Mouse (Mus musculus): ENCODE data around the gene Dpy19l1. TPM values are rescaled to one million over a fixed set of nuclear protein-coding genes. Genes with fewer than 3 reads are reported as not detected.
A peak's percentile ranks its signal among the peaks of the same experiment; 100 is the strongest.

The Dpy19l1 gene
- polyA plus RNA-seq, 1 experiment from 2014 or later = 21.1 TPM

- no peaks in the 10 kb centered on the region for H3K27me3 ChIP-seq
- H3K4me3 ChIP-seq = peak overlapping the region; percentile 73
- peaks cover 34% of the 10 kb centered on the region for H3K4me1 ChIP-seq
- 2% methylated on average over 5 of the region's 5 CpGs for WGBS
- peak overlapping the region; percentile 91 for H3K27ac ChIP-seq
- no peaks in the 10 kb centered on the region for H3K36me3 ChIP-seq (ENCODE audit: poor library complexity, severe bottlenecking)
- peak overlapping the region; percentile 86 for H3K9ac ChIP-seq
- peak; percentile 0; the same call in 1 of the 2 replicates for ATAC-seq
- H3K4me2 ChIP-seq = peak overlapping the region; percentile 71
- no peaks in the 10 kb centered on the region for H3K9me3 ChIP-seq (replicated peaks)
Measured at GRCm38 (mm10) chr9:24503858-24504219, 899 bp upstream of the Dpy19l1 start.

GRCm38 (mm10) chr9:24502571-24503004, 352 bp downstream of the Dpy19l1 start:
- peak overlapping the region; percentile 91 for H3K27ac ChIP-seq
- 0% methylated on average over 24 of the region's 48 CpGs for WGBS
- no peaks in the 10 kb centered on the region for H3K9me3 ChIP-seq (replicated peaks)
- H3K4me2 ChIP-seq = peak overlapping the region; percentile 71
- H3K4me1 ChIP-seq = peaks cover 34% of the 10 kb centered on the region
- H3K9ac ChIP-seq = peak overlapping the region; percentile 86
- ATAC-seq = peak; percentile 83
- no peaks in the 10 kb centered on the region for H3K27me3 ChIP-seq
- peak overlapping the region; percentile 73 for H3K4me3 ChIP-seq
- H3K36me3 ChIP-seq (ENCODE audit: poor library complexity, severe bottlenecking) = no peaks in the 10 kb centered on the region

- H3K36me3 ChIP-seq (ENCODE audit: poor library complexity, severe bottlenecking) = no peaks in the 10 kb centered on the region
- H3K4me1 ChIP-seq = peaks cover 34% of the 10 kb centered on the region
- peak overlapping the region; percentile 73 for H3K4me3 ChIP-seq
- H3K9ac ChIP-seq = peak overlapping the region; percentile 86
- no peak for ATAC-seq
- H3K4me2 ChIP-seq = peak overlapping the region; percentile 71
- WGBS = 28% methylated on average over 2 of the region's 2 CpGs
- no peaks in the 10 kb centered on the region for H3K9me3 ChIP-seq (replicated peaks)
- no peaks in the 10 kb centered on the region for H3K27me3 ChIP-seq
- H3K27ac ChIP-seq = no peak overlapping the region
Measured at GRCm38 (mm10) chr9:24501618-24502017, 1.3 kb downstream of the Dpy19l1 start.

- 91% methylated on average over 2 of the region's 2 CpGs for WGBS
- Histone ChIP-seq H3K4me3 (no peak overlapping the region), H3K9ac (no peak overlapping the region), H3K27me3 (no peaks in the 10 kb centered on the region), H3K4me1 (peaks cover 19% of the 10 kb centered on the region), H3K27ac (no peak overlapping the region), H3K36me3 (ENCODE audit: poor library complexity, severe bottlenecking) (no peaks in the 10 kb centered on the region), H3K9me3 (replicated peaks) (no peaks in the 10 kb centered on the region), H3K4me2 (no peak overlapping the region)
- ATAC-seq = no peak
Measured at GRCm38 (mm10) chr9:24496226-24496625, 6.7 kb downstream of the Dpy19l1 start.

- no peak overlapping the region for H3K4me3 ChIP-seq
- no peak overlapping the region for H3K4me2 ChIP-seq
- no peak for ATAC-seq
- no peak overlapping the region for H3K9ac ChIP-seq
- H3K27ac ChIP-seq = no peak overlapping the region
- WGBS = 93% methylated on average over 5 of the region's 5 CpGs
- H3K4me1 ChIP-seq = no peaks in the 10 kb centered on the region
- H3K27me3 ChIP-seq = no peaks in the 10 kb centered on the region
- H3K9me3 ChIP-seq (replicated peaks) = no peaks in the 10 kb centered on the region
- H3K36me3 ChIP-seq (ENCODE audit: poor library complexity, severe bottlenecking) = no peaks in the 10 kb centered on the region
Measured at GRCm38 (mm10) chr9:24490516-24490915, 12.4 kb downstream of the Dpy19l1 start.

- H3K27me3 ChIP-seq = no peaks in the 10 kb centered on the region
- no peak for ATAC-seq
- 93% methylated on average over 6 of the region's 6 CpGs for WGBS
- no peak overlapping the region for H3K4me3 ChIP-seq
- H3K9ac ChIP-seq = no peak overlapping the region
- no peak overlapping the region for H3K27ac ChIP-seq
- no peaks in the 10 kb centered on the region for H3K4me1 ChIP-seq
- no peak overlapping the region for H3K4me2 ChIP-seq
- H3K9me3 ChIP-seq (replicated peaks) = no peaks in the 10 kb centered on the region
- no peaks in the 10 kb centered on the region for H3K36me3 ChIP-seq (ENCODE audit: poor library complexity, severe bottlenecking)
Measured at GRCm38 (mm10) chr9:24488425-24489104, 14.4 kb downstream of the Dpy19l1 start.

GRCm38 (mm10) chr9:24482375-24482774, 20.6 kb downstream of the Dpy19l1 start:
- Histone ChIP-seq H3K4me1 (no peaks in the 10 kb centered on the region), H3K27me3 (no peaks in the 10 kb centered on the region), H3K27ac (no peak overlapping the region), H3K4me3 (no peak overlapping the region), H3K9ac (no peak overlapping the region), H3K4me2 (no peak overlapping the region), H3K9me3 (replicated peaks) (no peaks in the 10 kb centered on the region), H3K36me3 (ENCODE audit: poor library complexity, severe bottlenecking) (peaks cover 25% of the 10 kb centered on the region)
- WGBS = 83% methylated on average over 5 of the region's 5 CpGs
- ATAC-seq = no peak

GRCm38 (mm10) chr9:24477251-24477650, 25.7 kb downstream of the Dpy19l1 start:
- Histone ChIP-seq H3K4me2 (no peak overlapping the region), H3K4me1 (no peaks in the 10 kb centered on the region), H3K27ac (no peak overlapping the region), H3K4me3 (no peak overlapping the region), H3K9ac (no peak overlapping the region), H3K9me3 (replicated peaks) (no peaks in the 10 kb centered on the region), H3K36me3 (ENCODE audit: poor library complexity, severe bottlenecking) (peaks cover 33% of the 10 kb centered on the region), H3K27me3 (no peaks in the 10 kb centered on the region)
- no peak for ATAC-seq
- WGBS = 90% methylated on average over 2 of the region's 2 CpGs

GRCm38 (mm10) chr9:24473824-24474223, 29.1 kb downstream of the Dpy19l1 start:
- H3K36me3 ChIP-seq (ENCODE audit: poor library complexity, severe bottlenecking) = peaks cover 16% of the 10 kb centered on the region
- H3K9ac ChIP-seq = no peak overlapping the region
- ATAC-seq = no peak
- H3K27me3 ChIP-seq = no peaks in the 10 kb centered on the region
- H3K27ac ChIP-seq = no peak overlapping the region
- no peak overlapping the region for H3K4me2 ChIP-seq
- H3K4me3 ChIP-seq = no peak overlapping the region
- no peaks in the 10 kb centered on the region for H3K4me1 ChIP-seq
- WGBS = 93% methylated on average over 7 of the region's 7 CpGs
- H3K9me3 ChIP-seq (replicated peaks) = no peaks in the 10 kb centered on the region

- Histone ChIP-seq H3K4me1 (no peaks in the 10 kb centered on the region), H3K27ac (no peak overlapping the region), H3K36me3 (ENCODE audit: poor library complexity, severe bottlenecking) (peaks cover 9% of the 10 kb centered on the region), H3K9me3 (replicated peaks) (no peaks in the 10 kb centered on the region), H3K27me3 (no peaks in the 10 kb centered on the region), H3K9ac (no peak overlapping the region), H3K4me2 (no peak overlapping the region), H3K4me3 (no peak overlapping the region)
- ATAC-seq = no peak
- 88% methylated on average over 3 of the region's 3 CpGs for WGBS
Measured at GRCm38 (mm10) chr9:24472514-24472913, 30.4 kb downstream of the Dpy19l1 start.

- H3K4me1 ChIP-seq = no peaks in the 10 kb centered on the region
- ATAC-seq = no peak
- no peak overlapping the region for H3K9ac ChIP-seq
- H3K9me3 ChIP-seq (replicated peaks) = no peaks in the 10 kb centered on the region
- 95% methylated on average over 5 of the region's 5 CpGs for WGBS
- no peaks in the 10 kb centered on the region for H3K27me3 ChIP-seq
- H3K27ac ChIP-seq = no peak overlapping the region
- H3K4me3 ChIP-seq = no peak overlapping the region
- no peak overlapping the region for H3K4me2 ChIP-seq
- peaks cover 16% of the 10 kb centered on the region; the same call in 1 of the 2 replicates for H3K36me3 ChIP-seq (ENCODE audit: poor library complexity, severe bottlenecking)
Measured at GRCm38 (mm10) chr9:24470166-24470565, 32.8 kb downstream of the Dpy19l1 start.

GRCm38 (mm10) chr9:24467186-24467585, 35.8 kb downstream of the Dpy19l1 start:
- Histone ChIP-seq H3K4me3 (no peak overlapping the region), H3K9ac (no peak overlapping the region), H3K4me1 (no peaks in the 10 kb centered on the region), H3K27me3 (no peaks in the 10 kb centered on the region), H3K9me3 (replicated peaks) (no peaks in the 10 kb centered on the region), H3K27ac (no peak overlapping the region), H3K36me3 (ENCODE audit: poor library complexity, severe bottlenecking) (peaks cover 10% of the 10 kb centered on the region; the same call in 1 of the 2 replicates), H3K4me2 (no peak overlapping the region)
- ATAC-seq = peak; percentile 50; the same call in 1 of the 2 replicates
- WGBS = 89% methylated on average over 5 of the region's 5 CpGs

GRCm38 (mm10) chr9:24466649-24467048, 36.3 kb downstream of the Dpy19l1 start:
- Histone ChIP-seq H3K9ac (no peak overlapping the region), H3K27ac (no peak overlapping the region), H3K36me3 (ENCODE audit: poor library complexity, severe bottlenecking) (peaks cover 10% of the 10 kb centered on the region; the same call in 1 of the 2 replicates), H3K4me1 (no peaks in the 10 kb centered on the region), H3K27me3 (no peaks in the 10 kb centered on the region), H3K9me3 (replicated peaks) (no peaks in the 10 kb centered on the region), H3K4me3 (no peak overlapping the region), H3K4me2 (no peak overlapping the region)
- no peak for ATAC-seq
- 100% methylated on average over 1 of the region's 1 CpGs for WGBS

All from forebrain, embryonic 13.5 days (tissue).